In genomic region chr1:193419168-193419567, GRCm38 (mm10) we compare ENCODE assay signal across 16 mouse cellular contexts. TPM values are rescaled to one million over a fixed set of nuclear protein-coding genes. Genes with fewer than 3 reads are reported as not detected.
DNase-seq lines count a peak whose midpoint lies in the region; ATAC-seq and TF ChIP-seq lines count a peak whose summit lies in the region.
"Had no signal": no experiment of that assay in that cellular context is flagged by ENCODE, and none has a peak within 500 bp of the region (broad histone marks: within the 10 kb centered on the region; RNA-seq: fewer than 3 reads in every experiment).

No protein-coding gene starts in this region.

- peak overlapping the region; percentile 62 for H3K27ac ChIP-seq in heart, embryonic 10.5 days
- no peak overlapping the region for H3K27ac ChIP-seq in kidney, adult 2 months (ENCODE audit: insufficient read depth, low read depth, low read length)
- no peak overlapping the region for H3K27ac ChIP-seq in embryonic facial prominence, embryonic 11.5 days (replicated peaks; ENCODE audit: low read depth, low read length)
- no peak overlapping the region for H3K27ac ChIP-seq in limb, embryonic 14.5 days (replicated peaks; ENCODE audit: low read depth, low read length)

- DNase-seq in heart, embryonic 10.5 days (ENCODE audit: low spot score): no peak
- no peak for DNase-seq in heart, postnatal 4 days
- DNase-seq in kidney, postnatal 4 days: peak; percentile 21 to 46
- DNase-seq in kidney, adult 2 months: no peak
- peak; percentile 27 for DNase-seq in embryonic facial prominence, embryonic 11.5 days (ENCODE audit: low spot score)
- DNase-seq in limb, embryonic 14.5 days (ENCODE audit: low spot score): peak; percentile 28
- DNase-seq in cerebellum, postnatal 36 days: no peak
- DNase-seq in cerebellum, postnatal 10 days: no peak
- DNase-seq: spleen, adult 18-20 months; thymus, postnatal 14 days had no signal

- H3K36me3 ChIP-seq in heart, embryonic 10.5 days: no peaks in the 10 kb centered on the region
- H3K36me3 ChIP-seq in kidney, adult 2 months (ENCODE audit: control insufficient read depth, insufficient read depth, low read length): no peaks in the 10 kb centered on the region
- no peaks in the 10 kb centered on the region for H3K36me3 ChIP-seq in embryonic facial prominence, embryonic 11.5 days (replicated peaks; ENCODE audit: control insufficient read depth, insufficient read depth, low read depth, low read length)
- H3K36me3 ChIP-seq in limb, embryonic 14.5 days (ENCODE audit: control insufficient read depth, insufficient read depth, low read length): no peaks in the 10 kb centered on the region

- no peak for TF ChIP-seq CTCF in kidney, adult 2 months (conservative IDR thresholded peaks at IDR 0.05; ENCODE audit: insufficient read depth, insufficient read length, low read depth, low read length)

- no peak for ATAC-seq in embryonic facial prominence, embryonic 11.5 days (replicated peaks; ENCODE audit: insufficient number of reproducible peaks, low FRiP score, low TSS enrichment, low read depth)
- peak; percentile 71; the same call in 1 of the 2 replicates for ATAC-seq in limb, embryonic 14.5 days (ENCODE audit: low FRiP score, low read depth)
- ATAC-seq: activated CD4-positive, CD25-positive, alpha-beta regulatory T cell, adult 4 months; forebrain, embryonic 16.5 days had no signal

- H3K4me2 ChIP-seq in embryonic facial prominence, embryonic 11.5 days (ENCODE audit: low read depth, low read length): no peak overlapping the region
- no peak overlapping the region for H3K4me2 ChIP-seq in limb, embryonic 14.5 days (replicated peaks; ENCODE audit: low read depth, low read length, severe bottlenecking)

- WGBS in heart, embryonic 10.5 days: 0% methylated on average over 2 of the region's 2 CpGs
- WGBS in kidney, adult 2 months: 7% methylated on average over 2 of the region's 2 CpGs
- 4% methylated on average over 2 of the region's 2 CpGs for WGBS in embryonic facial prominence, embryonic 11.5 days
- WGBS in limb, embryonic 14.5 days: 3% methylated on average over 2 of the region's 2 CpGs

- peaks cover 14% of the 10 kb centered on the region; the same call in 1 of the 2 replicates for H3K27me3 ChIP-seq in heart, embryonic 10.5 days (ENCODE audit: insufficient read depth, poor library complexity, severe bottlenecking)
- H3K27me3 ChIP-seq in kidney, adult 2 months (replicated peaks; ENCODE audit: control insufficient read depth, insufficient read depth, low read length): no peaks in the 10 kb centered on the region
- H3K27me3 ChIP-seq in embryonic facial prominence, embryonic 11.5 days (ENCODE audit: control insufficient read depth, insufficient read depth, low read length): no peaks in the 10 kb centered on the region
- H3K27me3 ChIP-seq in limb, embryonic 14.5 days (ENCODE audit: control insufficient read depth, insufficient read depth, low read length): no peaks in the 10 kb centered on the region

- H3K4me1 ChIP-seq in heart, embryonic 10.5 days: peaks cover 35% of the 10 kb centered on the region
- H3K4me1 ChIP-seq in kidney, adult 2 months (ENCODE audit: control insufficient read depth, insufficient read depth, low read length): no peaks in the 10 kb centered on the region
- H3K4me1 ChIP-seq in embryonic facial prominence, embryonic 11.5 days (ENCODE audit: control insufficient read depth, insufficient read depth, low read length): peaks cover 2% of the 10 kb centered on the region; the same call in 1 of the 2 replicates
- peaks cover 9% of the 10 kb centered on the region for H3K4me1 ChIP-seq in limb, embryonic 14.5 days (ENCODE audit: control insufficient read depth, insufficient read depth, low read length)

- H3K4me3 ChIP-seq in heart, embryonic 10.5 days: no peak overlapping the region
- no peak overlapping the region for H3K4me3 ChIP-seq in kidney, adult 2 months (ENCODE audit: insufficient read depth, low read depth, low read length)
- no peak overlapping the region for H3K4me3 ChIP-seq in embryonic facial prominence, embryonic 11.5 days (ENCODE audit: low read depth, low read length)
- no peak overlapping the region for H3K4me3 ChIP-seq in limb, embryonic 14.5 days (replicated peaks; ENCODE audit: low read length)

- no peaks in the 10 kb centered on the region for H3K9me3 ChIP-seq in heart, embryonic 10.5 days
- H3K9me3 ChIP-seq in embryonic facial prominence, embryonic 11.5 days (replicated peaks; ENCODE audit: control insufficient read depth, low read length): no peaks in the 10 kb centered on the region
- H3K9me3 ChIP-seq in limb, embryonic 14.5 days (ENCODE audit: control insufficient read depth, low read length): no peaks in the 10 kb centered on the region

- H3K9ac ChIP-seq in embryonic facial prominence, embryonic 11.5 days (replicated peaks; ENCODE audit: low read length): no peak overlapping the region
- peak overlapping the region; percentile 25; the same call in 1 of the 2 replicates for H3K9ac ChIP-seq in limb, embryonic 14.5 days (ENCODE audit: low read depth, low read length, severe bottlenecking)

- TF ChIP-seq POLR2A in kidney, adult 2 months (IDR thresholded peaks at IDR 0.05; ENCODE audit: low read depth, low read length): no peak
- TF ChIP-seq POLR2A in limb, embryonic 14.5 days (IDR thresholded peaks at IDR 0.05; ENCODE audit: borderline replicate concordance, extremely low read depth, insufficient read depth, insufficient read length): no peak

RNA-seq across cellular contexts. Expression of gene Camk1g, which starts 49.1 kb away (rescaled TPM):
- polyA plus RNA-seq in heart, embryonic 10.5 days (2016; fragmentation: Nextera tagmentation; extraction: Ambion mirVana): 7.2 and 8.3 TPM in 2 replicates
- total RNA-seq in heart, postnatal 4 days (2021): 1 to 10 TPM; 3.9 to 4.1 TPM
- 8.2 and 9.0 TPM in 2 replicates for polyA plus RNA-seq in kidney, adult 2 months (2012; rRNA removed)
- 21.6 and 21.9 TPM in 2 replicates for polyA plus RNA-seq in embryonic facial prominence, embryonic 11.5 days (2014; fragmentation: Nextera tagmentation; extraction: Ambion mirVana)
- polyA plus RNA-seq in limb, embryonic 14.5 days (2012; rRNA removed): 9.8 and 12.6 TPM in 2 replicates
- 9.1 and 11.8 TPM in 2 replicates for polyA plus RNA-seq in limb, embryonic 14.5 days (2014; fragmentation: Nextera tagmentation; extraction: Ambion mirVana)
- total RNA-seq: ES-E14; granulocyte monocyte progenitor cell, adult 5-6 weeks; liver, adult 2 months; megakaryocyte progenitor cell, adult 5-6 weeks had no signal
- polyA plus RNA-seq: activated CD4-positive, CD25-positive, alpha-beta regulatory T cell, adult 4 months; liver, adult 2 months had no signal

Comparison
In these comparisons a context has a peak if more than half of its experiments do, and no peak if none do; other contexts are left out.
1. DNase-seq: peak in kidney, postnatal 4 days (2 of 2), embryonic facial prominence, embryonic 11.5 days (single experiment) and limb, embryonic 14.5 days (single experiment); none in heart, embryonic 10.5 days (single experiment), heart, postnatal 4 days (single experiment), kidney, adult 2 months (single experiment), cerebellum, postnatal 36 days (0 of 2) and cerebellum, postnatal 10 days (0 of 2).